Mouse (Mus musculus) hindbrain, embryonic 13.5 days (tissue): ENCODE results near the gene Ppfia4. TPM values are rescaled to one million over a fixed set of nuclear protein-coding genes. Genes with fewer than 3 reads are reported as not detected.
A peak's percentile ranks its signal among the peaks of the same experiment; 100 is the strongest.
"Not testable (repeated sequence)": the region's sequence is repeated elsewhere in the genome, so short reads cannot be mapped to it uniquely, and the experiment has no call there.

ENCODE experiments used
- ATAC-seq: fragments of 200-750 bp; cut with Nextera tagmentation; 2 replicates; pipeline ENCODE4 v1.8.0; 2017; ENCODE audit warnings: moderate TSS enrichment; ENCODE audit not compliant: low FRiP score
- H3K27ac ChIP-seq: fragments of 300-500 bp; sonication (generic); 2 replicates; pipeline ENCODE4 v1.5.1; 2015; ENCODE audit warnings: inconsistent platforms, mild to moderate bottlenecking, moderate library complexity
- H3K27me3 ChIP-seq: fragments of 300-500 bp; sonication (generic); 2 replicates; pipeline ENCODE4 v1.6.1; 2015; ENCODE audit warnings: mild to moderate bottlenecking, inconsistent platforms
- H3K36me3 ChIP-seq: fragments of 300-500 bp; sonication (generic); 2 replicates; pipeline ENCODE4 v1.6.1; 2015; ENCODE audit warnings: mild to moderate bottlenecking, inconsistent platforms
- H3K4me1 ChIP-seq: fragments of 300-500 bp; sonication (generic); replicated peaks from 2 replicates; pipeline ENCODE4 v1.6.1; 2015; ENCODE audit warnings: inconsistent platforms
- H3K4me2 ChIP-seq: fragments of 300-500 bp; sonication (generic); 2 replicates; pipeline ENCODE4 v1.6.1; 2015; ENCODE audit warnings: inconsistent platforms, mild to moderate bottlenecking, moderate library complexity
- H3K4me3 ChIP-seq: fragments of 300-500 bp; sonication (generic); 2 replicates; pipeline ENCODE4 v1.5.1; 2015; ENCODE audit warnings: mild to moderate bottlenecking, inconsistent platforms
- H3K9ac ChIP-seq: fragments of 300-500 bp; sonication (generic); 2 replicates; pipeline ENCODE4 v1.6.1; 2015; ENCODE audit warnings: mild to moderate bottlenecking, inconsistent platforms
- H3K9me3 ChIP-seq: fragments of 300-500 bp; sonication (generic); 2 replicates; pipeline ENCODE4 v1.6.1; 2016; ENCODE audit warnings: inconsistent platforms
- WGBS: fragments of 180-500 bp; shearing (Covaris S2); methylation state at CpG from one replicate; pipeline ENCODE4 v1.1.7; 2015; 5-methylcytosine and 5-hydroxymethylcytosine counted together
- polyA plus RNA-seq: library from polyadenylated mRNA; unstranded; fragments of >200 nt; fragmentation: Nextera tagmentation; extraction: Ambion mirVana; gene quantifications from 2 replicates; pipeline ENCODE4 v1.2.1, GENCODE M21; 2015

Ppfia4 gene
- polyA plus RNA-seq, 1 experiment from 2014 or later = 10.9 TPM

- Histone ChIP-seq H3K4me3 (no peak overlapping the region), H3K36me3 (no peaks in the 10 kb centered on the region), H3K27me3 (no peaks in the 10 kb centered on the region), H3K4me2 (no peak overlapping the region), H3K4me1 (peaks cover 17% of the 10 kb centered on the region), H3K9ac (no peak overlapping the region), H3K9me3 (no peaks in the 10 kb centered on the region), H3K27ac (peak overlapping the region; percentile 81)
- 85% methylated on average over 7 of the region's 7 CpGs for WGBS
- ATAC-seq = no peak
Measured at GRCm38 (mm10) chr1:134274483-134274920, 58.2 kb downstream of the Ppfia4 start.

DNA sequence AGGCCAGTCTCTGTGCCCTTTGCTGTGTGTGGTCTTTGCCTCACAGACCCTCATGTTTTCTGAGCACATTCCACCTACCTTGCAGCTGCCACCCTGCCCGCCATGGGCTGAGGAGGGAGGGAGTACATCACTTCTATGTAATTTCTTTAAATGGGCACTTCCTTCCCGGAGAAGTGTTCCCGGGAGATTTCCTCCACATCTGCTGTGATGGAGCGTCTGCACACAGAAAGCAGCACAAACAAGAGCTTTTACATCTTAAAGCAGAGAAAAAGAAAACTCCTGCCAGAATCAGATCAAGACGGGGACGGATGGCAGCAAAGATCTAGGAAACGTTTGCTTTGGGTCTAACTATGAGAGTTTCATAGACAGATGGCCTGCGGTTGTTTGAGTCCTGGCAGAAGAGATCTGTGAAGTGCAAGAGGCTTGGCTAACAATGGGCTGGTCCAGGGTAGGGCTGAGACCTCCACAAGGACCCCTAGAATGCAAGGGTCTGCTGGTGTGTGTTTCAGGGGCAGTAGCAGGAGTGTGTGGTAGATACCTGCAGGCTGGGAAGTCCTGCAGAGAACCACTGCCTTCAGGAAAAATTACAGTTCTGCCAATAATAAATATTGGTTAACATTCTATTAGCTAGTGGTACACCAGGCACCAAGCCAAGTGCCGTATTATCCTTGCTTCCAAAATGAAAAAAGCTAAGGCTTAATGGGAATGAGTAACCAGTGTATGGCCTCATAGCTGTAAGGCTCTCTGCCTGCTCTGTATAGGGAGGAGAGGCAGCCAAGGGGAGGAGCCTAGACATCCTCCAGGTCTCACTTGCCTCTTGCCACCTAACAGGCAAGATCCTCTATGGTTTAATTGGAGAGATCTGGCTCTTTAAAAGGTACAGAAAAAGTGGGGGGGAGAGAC is 59.0 kb downstream of the Ppfia4 start:
- WGBS = 57% methylated on average over 9 of the region's 9 CpGs
- Histone ChIP-seq H3K4me2 (no peak overlapping the region), H3K27me3 (no peaks in the 10 kb centered on the region), H3K9ac (no peak overlapping the region), H3K36me3 (no peaks in the 10 kb centered on the region), H3K9me3 (no peaks in the 10 kb centered on the region), H3K4me1 (peaks cover 17% of the 10 kb centered on the region), H3K27ac (peak overlapping the region; percentile 81), H3K4me3 (no peak overlapping the region)
- ATAC-seq = 0 out of 2 replicates have a peak, but pooled peaks have one; percentile 54

DNA sequence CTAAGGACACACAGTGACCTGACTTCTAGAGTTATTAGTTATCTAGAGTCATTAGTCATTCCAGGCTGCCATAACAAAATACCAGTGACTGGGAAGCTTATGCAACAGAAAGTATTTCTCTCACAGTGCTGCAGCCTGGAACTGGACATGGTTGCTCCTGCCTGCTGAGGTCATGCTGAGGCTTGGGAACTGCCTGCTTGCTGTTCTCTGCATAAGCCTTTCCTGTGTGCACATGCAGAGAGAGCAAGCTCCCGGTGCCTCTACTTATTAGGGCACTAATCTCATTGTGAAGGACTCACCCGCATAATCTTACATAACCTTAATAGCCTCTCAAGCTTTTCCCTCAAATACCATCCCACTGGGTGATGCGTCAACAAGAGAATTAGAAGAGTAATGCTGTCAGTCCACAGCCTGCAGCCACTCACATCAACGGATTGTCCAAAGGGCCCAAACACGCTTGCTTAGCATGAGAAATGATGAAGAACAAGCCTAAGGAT is 59.9 kb downstream of the Ppfia4 start:
- Histone ChIP-seq H3K4me2 (no peak overlapping the region), H3K9ac (no peak overlapping the region), H3K36me3 (no peaks in the 10 kb centered on the region), H3K27ac (no peak overlapping the region; the same call in 1 of the 2 replicates), H3K4me1 (peaks cover 17% of the 10 kb centered on the region), H3K4me3 (no peak overlapping the region), H3K9me3 (no peaks in the 10 kb centered on the region), H3K27me3 (no peaks in the 10 kb centered on the region)
- WGBS = 74% methylated on average over 5 of the region's 5 CpGs
- no peak for ATAC-seq

- H3K27me3 ChIP-seq = no peaks in the 10 kb centered on the region
- 68% methylated on average over 7 of the region's 7 CpGs for WGBS
- H3K9ac ChIP-seq = no peak overlapping the region
- ATAC-seq = no peak
- H3K4me1 ChIP-seq = peaks cover 25% of the 10 kb centered on the region
- no peak overlapping the region for H3K27ac ChIP-seq
- H3K4me3 ChIP-seq = no peak overlapping the region
- no peak overlapping the region for H3K4me2 ChIP-seq
- H3K9me3 ChIP-seq = no peaks in the 10 kb centered on the region
- no peaks in the 10 kb centered on the region for H3K36me3 ChIP-seq
Measured at GRCm38 (mm10) chr1:134270026-134270425, 62.7 kb downstream of the Ppfia4 start.

- H3K36me3 ChIP-seq = no peaks in the 10 kb centered on the region
- no peak overlapping the region for H3K9ac ChIP-seq
- H3K27me3 ChIP-seq = no peaks in the 10 kb centered on the region
- H3K9me3 ChIP-seq = peaks cover 8% of the 10 kb centered on the region; the same call in 1 of the 2 replicates
- H3K4me2 ChIP-seq = no peak overlapping the region
- 15% methylated on average over 2 of the region's 2 CpGs for WGBS
- peak overlapping the region; percentile 30; the same call in 1 of the 2 replicates for H3K27ac ChIP-seq
- no peak overlapping the region for H3K4me3 ChIP-seq
- peaks cover 8% of the 10 kb centered on the region; the same call in 1 of the 2 replicates for H3K4me1 ChIP-seq
- ATAC-seq = peak; percentile 59; the same call in 1 of the 2 replicates
Measured at GRCm38 (mm10) chr1:134265797-134266196, 66.9 kb downstream of the Ppfia4 start.

DNA sequence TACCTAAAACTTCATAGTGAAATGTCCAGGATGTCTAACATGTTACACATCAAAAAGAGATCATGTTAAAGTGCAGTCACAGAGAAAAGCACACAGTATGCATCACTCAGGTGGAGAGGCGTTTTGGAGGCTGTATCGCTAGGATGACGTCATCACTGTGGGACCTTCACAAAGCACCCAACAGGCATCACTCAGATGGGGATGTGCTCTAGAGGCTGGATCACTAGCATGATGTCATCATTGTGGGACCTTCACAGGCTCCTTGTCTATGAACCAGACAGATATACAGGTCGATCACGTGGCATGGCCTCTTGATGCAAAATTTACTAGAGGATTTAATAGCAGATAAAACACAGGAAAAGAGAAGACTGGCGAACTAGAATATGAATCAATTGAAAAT is 68.4 kb downstream of the Ppfia4 start:
- Histone ChIP-seq H3K27ac (no peak overlapping the region), H3K9me3 (peaks cover 11% of the 10 kb centered on the region; the same call in 1 of the 2 replicates), H3K4me3 (no peak overlapping the region), H3K36me3 (no peaks in the 10 kb centered on the region), H3K9ac (no peak overlapping the region), H3K4me2 (no peak overlapping the region), H3K27me3 (no peaks in the 10 kb centered on the region), H3K4me1 (peaks cover 8% of the 10 kb centered on the region; the same call in 1 of the 2 replicates)
- ATAC-seq = no peak
- WGBS = 92% methylated on average over 6 of the region's 6 CpGs

DNA sequence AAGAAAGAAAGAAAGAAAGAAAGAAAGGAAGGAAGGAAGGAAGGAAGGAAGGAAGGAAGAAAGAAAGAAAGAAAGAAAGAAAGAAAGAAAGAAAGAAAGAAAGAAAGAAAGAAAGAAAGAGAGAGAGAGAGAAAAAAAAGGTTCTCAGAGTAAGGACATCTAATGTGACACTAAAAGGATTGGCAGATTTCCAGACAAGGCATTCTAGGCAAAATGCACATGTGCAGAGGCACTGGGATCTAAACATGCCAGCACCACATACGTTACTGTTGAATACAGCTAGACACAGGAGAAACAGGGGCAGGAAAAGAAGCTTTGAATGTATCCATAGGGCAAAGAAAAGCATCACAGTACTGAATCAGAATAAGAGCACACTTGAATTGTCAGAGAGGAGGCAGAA is 83.0 kb downstream of the Ppfia4 start:
- not testable (repeated sequence) for H3K9ac ChIP-seq, H3K4me3 ChIP-seq, H3K27me3 ChIP-seq, H3K36me3 ChIP-seq, H3K4me1 ChIP-seq, H3K4me2 ChIP-seq, H3K9me3 ChIP-seq, H3K27ac ChIP-seq, ATAC-seq
- WGBS = 72% methylated on average over 1 of the region's 1 CpGs

Other genes starting within 250 kb of the Ppfia4 start
- gene Chit1, start 221.7 kb downstream of the Ppfia4 start, polyA plus RNA-seq = 0.30 and 0.35 TPM in 2 replicates
- 2.8 and 3.2 TPM in 2 replicates for gene Chil1, start 150.8 kb downstream of the Ppfia4 start, polyA plus RNA-seq
- gene Mybph, start 139.5 kb downstream of the Ppfia4 start, polyA plus RNA-seq = 0.83 and 1.9 TPM in 2 replicates
- gene Adora1, start 97.5 kb downstream of the Ppfia4 start, polyA plus RNA-seq = 10.2 and 10.6 TPM in 2 replicates
- gene Myog, start 42.9 kb downstream of the Ppfia4 start, polyA plus RNA-seq = 3.6 and 3.8 TPM in 2 replicates
- 122 and 128 TPM in 2 replicates for gene Tmem183a, start 29.1 kb upstream of the Ppfia4 start, polyA plus RNA-seq
- not detected in 2 replicates for gene 4933406M09Rik, start 53.0 kb upstream of the Ppfia4 start, polyA plus RNA-seq
- 19.0 and 19.9 TPM in 2 replicates for gene Cyb5r1, start 72.6 kb upstream of the Ppfia4 start, polyA plus RNA-seq
- 69.8 and 72.0 TPM in 2 replicates for gene Adipor1, start 82.5 kb upstream of the Ppfia4 start, polyA plus RNA-seq
- 33.2 and 35.0 TPM in 2 replicates for gene Klhl12, start 122.6 kb upstream of the Ppfia4 start, polyA plus RNA-seq
- 62.9 and 67.3 TPM in 2 replicates for gene Rabif, start 161.7 kb upstream of the Ppfia4 start, polyA plus RNA-seq
- not detected in 2 replicates for gene Mgat4e, start 216.8 kb upstream of the Ppfia4 start, polyA plus RNA-seq
- 99.4 and 103 TPM in 2 replicates for gene Kdm5b, start 227.2 kb upstream of the Ppfia4 start, polyA plus RNA-seq